Mouse (Mus musculus): Measurements from ENCODE around the gene Snapc3.
"Not testable (repeated sequence)": the region's sequence is repeated elsewhere in the genome, so short reads cannot be mapped to it uniquely, and the experiment has no call there.

Gene Snapc3

GRCm38 (mm10) chr4:83501037-83501430, 83.5 kb downstream of the Snapc3 start:
- no peak for DNase-seq

GRCm38 (mm10) chr4:83509600-83509999, 92.1 kb downstream of the Snapc3 start:
- no peak for DNase-seq

- DNase-seq = no peak
Measured at GRCm38 (mm10) chr4:83511083-83511482, 93.6 kb downstream of the Snapc3 start.

GRCm38 (mm10) chr4:83512217-83512616, 94.7 kb downstream of the Snapc3 start:
- DNase-seq = no peak

- DNase-seq = no peak
Measured at GRCm38 (mm10) chr4:83512644-83513043, 95.1 kb downstream of the Snapc3 start.

- no peak for DNase-seq
Measured at GRCm38 (mm10) chr4:83514183-83514582, 96.7 kb downstream of the Snapc3 start.

GRCm38 (mm10) chr4:83514976-83515669, 97.6 kb downstream of the Snapc3 start:
- no peak for DNase-seq

GRCm38 (mm10) chr4:83516144-83516543, 98.6 kb downstream of the Snapc3 start:
- DNase-seq = not testable (repeated sequence)

All from cerebellum, adult 11-12 months (tissue).